Mouse (Mus musculus) embryonic fibroblast, embryonic 13.5 days (primary cell): ENCODE measurements at regions not wholly inside any gene's neighbourhood (a gene's known extent, or its start where the extent isn't known, plus 50 kb on each side); places are given as distances from the start of the nearest gene placed in this dataset.

ENCODE experiments used
- CTCF ChIP-seq: IDR thresholded peaks from 2 replicates; pipeline ENCODE4 v1.5.1; 2011; ENCODE audit warnings: mild to moderate bottlenecking, control low read depth, low read length, moderate library complexity, borderline replicate concordance; ENCODE audit not compliant: insufficient read depth
- POLR2A ChIP-seq: IDR thresholded peaks from 2 replicates; pipeline ENCODE4 v1.6.1; 2011; ENCODE audit warnings: low read depth, mild to moderate bottlenecking, control low read depth, low read length, moderate library complexity

GRCm38 (mm10) chr4:23843609-23844287 lies 652.5 kb upstream of the Mms22l start:
- no peak for TF ChIP-seq CTCF
- TF ChIP-seq POLR2A, result no peak
